Mouse (Mus musculus): ENCODE measurements around the gene Rgcc. TPM values are rescaled to one million over a fixed set of nuclear protein-coding genes. Genes with fewer than 3 reads are reported as not detected.

Rgcc gene
- polyA plus RNA-seq, 1 experiment, result 0.60 TPM

GRCm38 (mm10) chr14:79283952-79284351 is 17.5 kb downstream of the Rgcc start:
- TF ChIP-seq CTCF (IDR thresholded peaks at IDR 0.05; ENCODE audit: low read depth, low read length) (no peak), POLR2A (IDR thresholded peaks at IDR 0.05; ENCODE audit: borderline replicate concordance, low read depth, low read length) (no peak)
- Histone ChIP-seq H3K4me3 (ENCODE audit: insufficient read depth, low read length) (no peak overlapping the region), H3K27ac (ENCODE audit: insufficient read depth, low read depth, low read length) (no peak overlapping the region), H3K4me1 (ENCODE audit: control insufficient read depth, insufficient read depth, low read length) (no peaks in the 10 kb centered on the region)

DNA sequence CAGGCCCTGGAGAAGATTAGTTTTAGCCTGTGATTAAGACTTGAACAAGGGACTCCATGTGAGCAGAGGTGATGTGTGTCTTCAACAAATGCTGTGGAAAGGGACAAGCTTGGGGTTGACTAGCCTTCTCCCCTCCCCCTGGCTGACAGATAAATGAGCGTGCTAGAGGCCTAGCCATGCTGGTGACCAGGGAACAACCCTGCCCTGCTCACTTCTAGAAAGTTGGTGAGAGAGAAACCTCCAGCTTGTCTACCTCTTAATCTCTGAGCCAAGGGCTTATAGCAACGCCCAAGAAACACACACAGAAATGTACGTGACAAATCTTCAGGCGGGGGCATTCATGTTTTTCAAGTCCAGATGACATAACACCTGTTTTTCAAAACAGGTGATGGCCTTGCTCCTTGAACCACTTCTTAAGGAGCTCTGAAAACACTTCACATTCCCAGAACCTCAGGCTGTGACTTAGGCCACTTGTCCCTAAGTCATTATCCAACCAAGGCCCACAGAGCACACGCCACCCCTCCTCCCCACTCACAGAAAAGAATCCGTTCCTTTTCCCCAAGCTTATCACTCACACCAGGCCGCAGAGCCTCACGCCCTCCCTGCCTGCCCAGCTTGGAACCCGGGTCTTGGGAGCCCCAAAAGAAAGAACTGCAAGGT is 19.4 kb downstream of the Rgcc start:
- H3K4me1 ChIP-seq (ENCODE audit: control insufficient read depth, insufficient read depth, low read length), result no peaks in the 10 kb centered on the region
- H3K27ac ChIP-seq (ENCODE audit: insufficient read depth, low read depth, low read length), result no peak overlapping the region
- H3K4me3 ChIP-seq (ENCODE audit: insufficient read depth, low read length), result no peak overlapping the region
- TF ChIP-seq CTCF (IDR thresholded peaks at IDR 0.05; ENCODE audit: low read depth, low read length) (no peak), POLR2A (IDR thresholded peaks at IDR 0.05; ENCODE audit: borderline replicate concordance, low read depth, low read length) (no peak)

DNA sequence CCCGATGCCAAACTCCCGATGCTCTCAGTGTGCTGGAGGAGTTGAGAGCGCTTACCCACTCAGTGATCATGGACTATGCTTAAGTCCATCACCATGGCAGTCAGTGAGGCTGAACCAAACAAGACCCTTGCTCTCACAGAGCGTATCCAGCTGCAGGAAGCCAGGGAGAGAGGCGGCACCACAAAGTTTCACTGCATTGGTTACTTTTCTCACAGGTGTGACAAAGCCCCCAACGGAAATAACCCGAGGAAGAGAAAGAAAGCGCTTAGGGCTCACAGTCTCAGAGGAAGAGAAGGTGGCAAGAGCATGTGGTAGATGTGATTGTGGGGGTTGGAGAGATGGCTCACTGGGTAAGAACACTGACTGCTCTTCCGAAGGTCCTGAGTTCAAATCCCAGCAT is 21.0 kb downstream of the Rgcc start:
- TF ChIP-seq CTCF (IDR thresholded peaks at IDR 0.05; ENCODE audit: low read depth, low read length), result no peak
- no peak for TF ChIP-seq POLR2A (IDR thresholded peaks at IDR 0.05; ENCODE audit: borderline replicate concordance, low read depth, low read length)
- H3K4me3 ChIP-seq (ENCODE audit: insufficient read depth, low read length), result no peak overlapping the region
- H3K27ac ChIP-seq (ENCODE audit: insufficient read depth, low read depth, low read length), result no peak overlapping the region

GRCm38 (mm10) chr14:79279494-79279893 is 22.0 kb downstream of the Rgcc start:
- Histone ChIP-seq H3K4me3 (ENCODE audit: insufficient read depth, low read length) (no peak overlapping the region), H3K4me1 (ENCODE audit: control insufficient read depth, insufficient read depth, low read length) (no peaks in the 10 kb centered on the region), H3K27ac (ENCODE audit: insufficient read depth, low read depth, low read length) (no peak overlapping the region)
- TF ChIP-seq CTCF (IDR thresholded peaks at IDR 0.05; ENCODE audit: low read depth, low read length) (no peak), POLR2A (IDR thresholded peaks at IDR 0.05; ENCODE audit: borderline replicate concordance, low read depth, low read length) (no peak)

More for the DNA sequence above, 21.0 kb downstream of the Rgcc start:
- no peaks in the 10 kb centered on the region for H3K4me1 ChIP-seq (ENCODE audit: control insufficient read depth, insufficient read depth, low read length)

- Histone ChIP-seq H3K27ac (ENCODE audit: insufficient read depth, low read depth, low read length) (no peak overlapping the region), H3K4me3 (ENCODE audit: insufficient read depth, low read length) (no peak overlapping the region), H3K4me1 (ENCODE audit: control insufficient read depth, insufficient read depth, low read length) (no peaks in the 10 kb centered on the region)
- TF ChIP-seq CTCF (IDR thresholded peaks at IDR 0.05; ENCODE audit: low read depth, low read length) (no peak), POLR2A (IDR thresholded peaks at IDR 0.05; ENCODE audit: borderline replicate concordance, low read depth, low read length) (no peak)
These were observed 22.5 kb downstream of the Rgcc start for GRCm38 (mm10) chr14:79278927-79279326.

DNA sequence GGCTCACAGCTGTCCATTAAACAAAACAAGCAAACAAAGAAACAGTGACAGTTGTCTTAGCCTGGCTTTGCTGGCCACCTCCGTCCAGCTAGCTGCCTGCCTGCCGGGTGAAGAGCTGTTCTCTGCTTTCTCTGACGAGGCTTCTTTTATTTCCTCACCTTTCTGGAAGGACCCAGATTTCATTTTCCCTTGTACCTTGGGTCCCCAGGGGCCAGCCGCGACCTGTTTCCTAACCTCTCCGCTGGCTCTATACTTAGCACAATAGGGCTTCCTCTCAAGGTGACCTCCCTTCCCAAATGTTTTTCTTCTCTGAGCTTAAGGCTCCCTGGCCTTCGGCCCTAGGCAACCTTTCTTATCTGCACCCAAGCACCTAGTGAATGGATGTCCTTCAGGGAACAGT is 23.5 kb downstream of the Rgcc start:
- H3K27ac ChIP-seq (ENCODE audit: insufficient read depth, low read depth, low read length), result no peak overlapping the region

DNA sequence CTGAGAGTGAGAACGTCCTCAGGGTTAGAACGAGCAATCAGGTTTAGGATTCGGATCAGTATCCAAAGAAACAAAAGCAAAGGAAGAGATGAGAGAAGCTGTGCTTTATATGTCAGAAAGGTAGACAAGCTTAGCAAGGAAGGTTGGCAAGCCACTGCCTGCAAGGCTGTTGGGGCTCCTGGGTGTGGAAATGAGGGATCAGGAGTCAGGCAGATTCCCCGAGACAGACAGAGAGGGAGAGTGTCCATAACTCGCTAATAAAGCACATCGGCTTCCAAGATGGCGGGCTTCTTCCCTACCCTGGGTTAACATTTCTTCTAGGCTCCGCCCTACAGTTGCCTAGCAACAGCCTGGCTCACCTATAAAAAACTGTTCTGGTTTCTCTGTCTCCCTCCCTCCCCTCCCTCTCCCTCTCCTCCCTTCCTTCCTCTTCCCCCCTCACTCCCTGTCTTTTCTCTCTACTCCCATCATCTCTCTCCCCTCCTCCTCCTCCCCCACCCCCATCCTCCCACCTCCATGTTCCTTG is 25.5 kb downstream of the Rgcc start:
- H3K4me1 ChIP-seq (ENCODE audit: control insufficient read depth, insufficient read depth, low read length), result no peaks in the 10 kb centered on the region
- TF ChIP-seq CTCF (IDR thresholded peaks at IDR 0.05; ENCODE audit: low read depth, low read length) (no peak), POLR2A (IDR thresholded peaks at IDR 0.05; ENCODE audit: borderline replicate concordance, low read depth, low read length) (no peak)

More for the DNA sequence above, 23.5 kb downstream of the Rgcc start:
- TF ChIP-seq POLR2A (IDR thresholded peaks at IDR 0.05; ENCODE audit: borderline replicate concordance, low read depth, low read length), result no peak
- no peak for TF ChIP-seq CTCF (IDR thresholded peaks at IDR 0.05; ENCODE audit: low read depth, low read length)
- Histone ChIP-seq H3K4me1 (ENCODE audit: control insufficient read depth, insufficient read depth, low read length) (no peaks in the 10 kb centered on the region), H3K4me3 (ENCODE audit: insufficient read depth, low read length) (no peak overlapping the region)

GRCm38 (mm10) chr14:79275441-79275840 is 26.0 kb downstream of the Rgcc start:
- Histone ChIP-seq H3K4me3 (ENCODE audit: insufficient read depth, low read length) (no peak overlapping the region), H3K4me1 (ENCODE audit: control insufficient read depth, insufficient read depth, low read length) (no peaks in the 10 kb centered on the region), H3K27ac (ENCODE audit: insufficient read depth, low read depth, low read length) (no peak overlapping the region)
- TF ChIP-seq CTCF (IDR thresholded peaks at IDR 0.05; ENCODE audit: low read depth, low read length) (no peak), POLR2A (IDR thresholded peaks at IDR 0.05; ENCODE audit: borderline replicate concordance, low read depth, low read length) (no peak)

More for the DNA sequence above, 25.5 kb downstream of the Rgcc start:
- H3K4me3 ChIP-seq (ENCODE audit: insufficient read depth, low read length), result no peak overlapping the region
- H3K27ac ChIP-seq (ENCODE audit: insufficient read depth, low read depth, low read length), result no peak overlapping the region

DNA sequence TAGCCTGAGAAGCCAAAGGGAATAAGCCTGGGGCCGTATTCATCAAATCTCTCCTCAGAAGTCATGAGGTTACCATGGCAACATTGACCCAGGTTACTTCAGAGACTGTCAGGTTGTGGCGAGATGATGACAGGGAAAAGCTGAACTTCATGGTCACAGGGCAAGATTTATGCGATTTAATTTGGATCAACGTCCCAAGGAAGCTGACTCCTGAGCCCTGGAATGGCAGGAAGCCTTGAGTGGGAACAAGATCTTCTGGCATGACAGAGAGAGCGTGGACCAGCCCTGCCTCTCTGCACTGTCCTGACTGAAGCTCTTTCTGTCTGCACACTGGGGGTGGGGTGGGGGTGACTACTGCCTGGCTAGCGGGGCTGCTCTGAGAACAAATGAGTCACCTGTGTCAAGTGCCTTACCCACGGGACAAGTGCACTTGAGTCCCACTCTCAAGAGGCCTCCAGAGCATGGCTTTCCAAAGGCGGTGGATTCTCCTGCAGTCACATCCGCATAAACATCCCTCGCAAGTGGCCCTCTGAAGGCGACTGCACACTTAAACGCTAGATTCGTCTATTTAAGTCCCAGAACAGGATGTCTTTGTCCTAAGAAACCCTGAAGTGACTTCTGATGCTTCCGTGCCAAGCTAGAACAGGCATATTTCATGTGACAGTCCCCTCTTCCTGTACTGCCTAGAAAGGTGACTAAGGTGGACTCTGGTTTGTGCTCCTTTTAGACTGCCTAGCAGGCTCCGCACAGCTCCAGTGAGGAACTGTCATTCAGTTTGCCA is 27.6 kb downstream of the Rgcc start:
- Histone ChIP-seq H3K27ac (ENCODE audit: insufficient read depth, low read depth, low read length) (no peak overlapping the region), H3K4me1 (ENCODE audit: control insufficient read depth, insufficient read depth, low read length) (no peaks in the 10 kb centered on the region), H3K4me3 (ENCODE audit: insufficient read depth, low read length) (no peak overlapping the region)
- TF ChIP-seq POLR2A (IDR thresholded peaks at IDR 0.05; ENCODE audit: borderline replicate concordance, low read depth, low read length) (no peak), CTCF (IDR thresholded peaks at IDR 0.05; ENCODE audit: low read depth, low read length) (no peak)

DNA sequence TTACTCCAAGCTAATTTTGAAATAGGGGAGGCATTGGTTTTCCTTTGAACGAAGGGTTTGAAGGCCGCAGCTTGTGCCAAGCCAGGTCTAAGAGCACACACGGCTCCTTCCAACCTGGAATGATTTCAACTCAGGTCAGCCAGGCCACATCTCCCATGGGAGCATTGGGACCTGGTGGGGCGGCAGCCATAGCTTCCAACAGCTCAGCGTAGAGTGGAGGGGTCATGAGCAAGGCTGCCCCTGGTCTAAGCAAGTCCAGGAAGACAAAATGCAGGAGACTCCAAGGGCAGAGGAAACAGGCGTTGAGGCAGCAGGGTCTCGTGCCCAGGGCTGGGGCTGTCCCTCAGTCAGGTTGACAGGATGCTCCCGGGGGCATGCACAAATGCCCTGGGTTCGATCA is 28.5 kb downstream of the Rgcc start:
- no peaks in the 10 kb centered on the region for H3K4me1 ChIP-seq (ENCODE audit: control insufficient read depth, insufficient read depth, low read length)

More for the DNA sequence above, 28.5 kb downstream of the Rgcc start:
- H3K27ac ChIP-seq (ENCODE audit: insufficient read depth, low read depth, low read length), result no peak overlapping the region
- TF ChIP-seq POLR2A (IDR thresholded peaks at IDR 0.05; ENCODE audit: borderline replicate concordance, low read depth, low read length), result no peak
- H3K4me3 ChIP-seq (ENCODE audit: insufficient read depth, low read length), result no peak overlapping the region

All from bone marrow macrophage, adult 2 months (primary cell).